ENCODE assay signal across 29 mouse cellular contexts in the genomic region with DNA sequence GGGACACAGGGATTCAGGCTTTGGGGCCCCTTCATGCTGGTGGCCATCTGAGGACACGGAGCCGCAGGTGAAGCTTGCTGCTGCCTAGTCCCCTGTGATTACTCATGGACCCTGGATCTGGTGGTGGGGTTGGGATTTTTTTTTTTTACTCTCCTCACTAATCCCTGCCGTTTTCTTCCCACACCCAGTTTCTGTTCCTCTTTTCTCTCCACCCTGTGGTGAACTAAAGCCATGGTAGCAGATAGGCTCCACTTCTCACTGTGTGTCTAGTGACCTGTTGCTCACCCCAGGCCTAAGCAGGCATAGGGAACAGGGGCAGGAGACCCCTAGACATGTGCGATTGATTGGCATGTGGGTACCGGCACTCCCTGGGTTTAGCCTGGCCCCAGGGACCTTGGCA. TPM values are rescaled to one million over a fixed set of nuclear protein-coding genes. Genes with fewer than 3 reads are reported as not detected.
A peak's percentile ranks its signal among the peaks of the same experiment; 100 is the strongest.
DNase-seq lines count a peak whose midpoint lies in the region; ATAC-seq lines count a peak whose summit lies in the region.
"Had no signal": no experiment of that assay in that cellular context is flagged by ENCODE, and none has a peak within 500 bp of the region (broad histone marks: within the 10 kb centered on the region; RNA-seq: fewer than 3 reads in every experiment).

No protein-coding gene starts in this region.

- no peaks in the 10 kb centered on the region for H3K27me3 ChIP-seq in heart, embryonic 10.5 days (ENCODE audit: insufficient read depth, poor library complexity, severe bottlenecking)
- H3K27me3 ChIP-seq in midbrain, embryonic 10.5 days (ENCODE audit: low read depth, poor library complexity, severe bottlenecking): no peaks in the 10 kb centered on the region
- H3K27me3 ChIP-seq: embryonic facial prominence, embryonic 12.5 days; intestine, embryonic 15.5 days; kidney, embryonic 15.5 days; limb, embryonic 15.5 days; liver, embryonic 15.5 days; megakaryocyte, embryonic 14.5 days; midbrain, embryonic 15.5 days had no signal

- H3K9me3 ChIP-seq in heart, embryonic 10.5 days: no peaks in the 10 kb centered on the region
- H3K9me3 ChIP-seq in midbrain, embryonic 10.5 days (replicated peaks): no peaks in the 10 kb centered on the region
- H3K9me3 ChIP-seq: embryonic facial prominence, embryonic 12.5 days; hindbrain, embryonic 10.5 days; intestine, embryonic 15.5 days; kidney, embryonic 15.5 days; limb, embryonic 15.5 days; liver, embryonic 15.5 days; megakaryocyte, embryonic 14.5 days; midbrain, embryonic 15.5 days had no signal

- WGBS in heart, embryonic 10.5 days: 87% methylated on average over 5 of the region's 5 CpGs
- WGBS in midbrain, embryonic 10.5 days: 88% methylated on average over 5 of the region's 5 CpGs

- peak; percentile 84 for ATAC-seq in granulocyte monocyte progenitor cell, adult 5-6 weeks (replicated peaks; ENCODE audit: poor library complexity, severe bottlenecking)
- ATAC-seq in monocyte, adult 5-6 weeks (replicated peaks; ENCODE audit: insufficient number of reproducible peaks, low FRiP score, low TSS enrichment, poor library complexity, severe bottlenecking): peak; percentile 52
- ATAC-seq: CD4-positive, CD25-positive, alpha-beta regulatory T cell, adult 4 months; forebrain, postnatal 0 days; hindbrain, embryonic 16.5 days; intestine, embryonic 15.5 days; midbrain, embryonic 15.5 days had no signal

- H3K27ac ChIP-seq in heart, embryonic 10.5 days: no peak overlapping the region
- H3K27ac ChIP-seq in midbrain, embryonic 10.5 days (replicated peaks): no peak overlapping the region
- H3K27ac ChIP-seq: embryonic facial prominence, embryonic 12.5 days; hindbrain, embryonic 10.5 days; intestine, embryonic 15.5 days; kidney, embryonic 15.5 days; limb, embryonic 15.5 days; liver, embryonic 15.5 days; midbrain, embryonic 15.5 days had no signal

- H3K36me3 ChIP-seq in heart, embryonic 10.5 days: peaks cover 36% of the 10 kb centered on the region
- peaks cover 40% of the 10 kb centered on the region for H3K36me3 ChIP-seq in midbrain, embryonic 10.5 days
- H3K36me3 ChIP-seq: midbrain, embryonic 15.5 days had no signal

- H3K4me1 ChIP-seq in heart, embryonic 10.5 days: peaks cover 28% of the 10 kb centered on the region
- H3K4me1 ChIP-seq in midbrain, embryonic 10.5 days: peaks cover 7% of the 10 kb centered on the region
- H3K4me1 ChIP-seq: midbrain, embryonic 15.5 days had no signal

- H3K4me3 ChIP-seq in heart, embryonic 10.5 days: no peak overlapping the region
- H3K4me3 ChIP-seq in midbrain, embryonic 10.5 days: no peak overlapping the region
- H3K4me3 ChIP-seq: embryonic facial prominence, embryonic 12.5 days; hindbrain, embryonic 10.5 days; intestine, embryonic 15.5 days; kidney, embryonic 15.5 days; limb, embryonic 15.5 days; liver, embryonic 15.5 days; megakaryocyte, embryonic 14.5 days; midbrain, embryonic 15.5 days had no signal

- peak; percentile 92 for DNase-seq in heart, adult 11 months
- DNase-seq in heart, embryonic 10.5 days (ENCODE audit: low spot score): no peak
- peak; percentile 53 to 54 for DNase-seq in spleen, postnatal 36 days (ENCODE audit: low spot score in 2 of 2)
- no peak for DNase-seq in spleen, adult 18-20 months
- no peak for DNase-seq in midbrain, embryonic 10.5 days (ENCODE audit: low spot score)
- DNase-seq in right cerebral cortex, postnatal 10 days (ENCODE audit: low spot score in 2 of 2): no peak
- DNase-seq: adrenal gland, adult 8-10 months; cerebellum, postnatal 10 days; forebrain, postnatal 0 days; gastrocnemius, postnatal 25 days; kidney, postnatal 36 days; layer of hippocampus, adult 9-11 months; left cerebral cortex, postnatal 4 days; right cerebral cortex, adult 18-20 months; thymus, adult 18-20 months; thymus, postnatal 36 days had no signal

RNA-seq across cellular contexts. Expression of a gene that starts 34.9 kb away (rescaled TPM):
- polyA plus RNA-seq in heart, embryonic 10.5 days (2016; fragmentation: Nextera tagmentation; extraction: Ambion mirVana): 1,835 and 3,713 TPM in 2 replicates
- not detected in 2 replicates for total RNA-seq in granulocyte monocyte progenitor cell, adult 5-6 weeks (2014; fragmentation: Nextera tagmentation)
- total RNA-seq in granulocyte monocyte progenitor cell, adult 5-6 weeks (2017): not detected in 2 replicates
- 0.49 TPM in 1 of 3 replicates, not detected in the others for total RNA-seq in monocyte, adult 5-6 weeks (2017)
- 0.36 and 0.51 TPM in 2 replicates for polyA plus RNA-seq in midbrain, embryonic 10.5 days (2016; fragmentation: Nextera tagmentation; extraction: Ambion mirVana)
- polyA plus RNA-seq: CD4-positive, CD25-positive, alpha-beta regulatory T cell, adult 4 months; forebrain, embryonic 11.5 days; hindbrain, embryonic 10.5 days had no signal

RNA-seq across cellular contexts. Expression of a gene that starts 40.2 kb away (rescaled TPM):
- polyA plus RNA-seq in heart, embryonic 10.5 days (2016; fragmentation: Nextera tagmentation; extraction: Ambion mirVana): 41.3 and 49.7 TPM in 2 replicates
- total RNA-seq in granulocyte monocyte progenitor cell, adult 5-6 weeks (2014; fragmentation: Nextera tagmentation): 1.2 TPM in 1 of 2 replicates, not detected in the other
- total RNA-seq in granulocyte monocyte progenitor cell, adult 5-6 weeks (2017): 0.10 and 2.5 TPM in 2 replicates
- total RNA-seq in monocyte, adult 5-6 weeks (2017): 1.1 TPM in 1 of 3 replicates, not detected in the others
- polyA plus RNA-seq in midbrain, embryonic 10.5 days (2016; fragmentation: Nextera tagmentation; extraction: Ambion mirVana): 30.9 and 33.9 TPM in 2 replicates
- polyA plus RNA-seq: CD4-positive, CD25-positive, alpha-beta regulatory T cell, adult 4 months had no signal

RNA-seq across cellular contexts. Expression of a gene that starts 50.5 kb away (rescaled TPM):
- polyA plus RNA-seq in heart, embryonic 10.5 days (2016; fragmentation: Nextera tagmentation; extraction: Ambion mirVana): 159 and 189 TPM in 2 replicates
- total RNA-seq in granulocyte monocyte progenitor cell, adult 5-6 weeks (2014; fragmentation: Nextera tagmentation): 149 TPM in 2 replicates
- total RNA-seq in granulocyte monocyte progenitor cell, adult 5-6 weeks (2017): 98.5 and 104 TPM in 2 replicates
- 162 to 274 TPM (median 251 TPM) in 3 replicates for total RNA-seq in monocyte, adult 5-6 weeks (2017)
- polyA plus RNA-seq in midbrain, embryonic 10.5 days (2016; fragmentation: Nextera tagmentation; extraction: Ambion mirVana): 176 and 189 TPM in 2 replicates

RNA-seq across cellular contexts. Expression of a gene that starts 52.8 kb away (rescaled TPM):
- polyA plus RNA-seq in heart, embryonic 10.5 days (2016; fragmentation: Nextera tagmentation; extraction: Ambion mirVana): 2.4 and 3.1 TPM in 2 replicates
- 37.5 and 49.2 TPM in 2 replicates for total RNA-seq in granulocyte monocyte progenitor cell, adult 5-6 weeks (2014; fragmentation: Nextera tagmentation)
- total RNA-seq in granulocyte monocyte progenitor cell, adult 5-6 weeks (2017): 11.0 and 13.9 TPM in 2 replicates
- total RNA-seq in monocyte, adult 5-6 weeks (2017): 63.7 to 114 TPM (median 92.9 TPM) in 3 replicates
- polyA plus RNA-seq in midbrain, embryonic 10.5 days (2016; fragmentation: Nextera tagmentation; extraction: Ambion mirVana): 1.3 and 1.4 TPM in 2 replicates

Comparison
In these comparisons a context has a peak if more than half of its experiments do, and no peak if none do; other contexts are left out.
1. DNase-seq: peak in heart, adult 11 months (single experiment) and spleen, postnatal 36 days (2 of 2); none in heart, embryonic 10.5 days (single experiment), spleen, adult 18-20 months (0 of 2), midbrain, embryonic 10.5 days (single experiment) and right cerebral cortex, postnatal 10 days (0 of 2).